Mouse (Mus musculus) forebrain, postnatal 0 days (tissue): ENCODE results near the gene Stat1. TPM values are rescaled to one million over a fixed set of nuclear protein-coding genes. Genes with fewer than 3 reads are reported as not detected.

Source experiments
- ATAC-seq: fragments of 200-750 bp; cut with Nextera tagmentation; 2 replicates; pipeline ENCODE4 v1.8.0; 2017; ENCODE audit warnings: mild to moderate bottlenecking, moderate library complexity
- DNase-seq: peaks from one replicate; pipeline ENCODE4 v3.0.0-alpha.2; 2015
- H3K27ac ChIP-seq: fragments of 300-500 bp; sonication (generic); 2 replicates; pipeline ENCODE4 v1.5.1; 2014; ENCODE audit warnings: low read depth, mild to moderate bottlenecking, antibody characterized with exemption, low read length, moderate library complexity, mixed read lengths
- H3K27me3 ChIP-seq: fragments of 300-500 bp; sonication (generic); 2 replicates; pipeline ENCODE4 v1.6.1; 2014; ENCODE audit warnings: mild to moderate bottlenecking, low read length, mixed read lengths; ENCODE audit not compliant: insufficient read depth
- H3K36me3 ChIP-seq: fragments of 300-500 bp; sonication (generic); 2 replicates; pipeline ENCODE4 v1.6.1; 2014; ENCODE audit warnings: mild to moderate bottlenecking, moderate library complexity; ENCODE audit not compliant: insufficient read depth
- H3K4me1 ChIP-seq: fragments of 300-500 bp; sonication (generic); 2 replicates; pipeline ENCODE4 v1.6.1; 2014; ENCODE audit warnings: antibody characterized with exemption; ENCODE audit not compliant: insufficient read depth
- H3K4me2 ChIP-seq: fragments of 300-500 bp; sonication (generic); 2 replicates; pipeline ENCODE4 v1.6.1; 2014; ENCODE audit warnings: low read depth, mild to moderate bottlenecking, moderate library complexity
- H3K4me3 ChIP-seq: fragments of 300-500 bp; sonication (generic); 2 replicates; pipeline ENCODE4 v1.5.1; 2014; ENCODE audit warnings: low read depth, low read length, mixed read lengths
- H3K9ac ChIP-seq: fragments of 300-500 bp; sonication (generic); 2 replicates; pipeline ENCODE4 v1.6.1; 2014; ENCODE audit warnings: mild to moderate bottlenecking
- H3K9me3 ChIP-seq: fragments of 300-500 bp; sonication (generic); 2 replicates; pipeline ENCODE4 v1.6.1; 2016; ENCODE audit warnings: low read length
- CTCF ChIP-seq: sonication (generic); IDR thresholded peaks from 2 replicates; pipeline ENCODE4 v1.5.1; 2016; ENCODE audit warnings: antibody characterized with exemption, control low read depth, low read depth
- WGBS: fragments of 180-500 bp; shearing (Covaris S2); extraction: QIAGEN DNeasy Blood & Tissue Kit; methylation state at CpG from one replicate; pipeline ENCODE4 v1.1.7; 2014; 5-methylcytosine and 5-hydroxymethylcytosine counted together
- polyA plus RNA-seq: library from polyadenylated mRNA; unstranded; fragments of >200 nt; fragmentation: Nextera tagmentation; extraction: Ambion mirVana; gene quantifications from 2 replicates; pipeline ENCODE4 v1.2.1, GENCODE M21; 2015
- total RNA-seq: library from RNA; depleted of rRNA; stranded (reverse); fragments of >200 nt; gene quantifications from 2 replicates; pipeline ENCODE4 v1.2.3, GENCODE M21; 2014; rRNA removed

Stat1 gene
- 10.9 and 22.3 TPM in 2 replicates for total RNA-seq
- 9.3 and 12.2 TPM in 2 replicates for polyA plus RNA-seq

GRCm38 (mm10) chr1:52118860-52119591, at the start of gene Stat1:
TSS of gene Stat1 (plus strand) at chr1:52119440.
- H3K4me3 ChIP-seq = peak within 1 kb of the TSS; percentile 63
- H3K9ac ChIP-seq = peak within 1 kb of the TSS; percentile 62
- no peaks in the 10 kb centered on the region for H3K9me3 ChIP-seq
- H3K4me1 ChIP-seq = peaks cover 2% of the 10 kb centered on the region; the same call in 1 of the 2 replicates
- peak; percentile 95 for ATAC-seq
- 0 out of 2 replicates have a peak within 1 kb of the TSS, but pooled peaks have one; percentile 17 for H3K27ac ChIP-seq
- H3K27me3 ChIP-seq = no peaks in the 10 kb centered on the region
- H3K36me3 ChIP-seq = no peaks in the 10 kb centered on the region
- WGBS = 5% methylated on average over 37 of the region's 37 CpGs
- H3K4me2 ChIP-seq = peak within 1 kb of the TSS; percentile 90
- TF ChIP-seq CTCF = peak; percentile 49; the same call in 1 of the 2 replicates
- peak; percentile 92 for DNase-seq

- WGBS = 4% methylated on average over 10 of the region's 10 CpGs
These were observed 39.4 kb upstream of the Stat1 start for GRCm38 (mm10) chr1:52079724-52080367.

DNA sequence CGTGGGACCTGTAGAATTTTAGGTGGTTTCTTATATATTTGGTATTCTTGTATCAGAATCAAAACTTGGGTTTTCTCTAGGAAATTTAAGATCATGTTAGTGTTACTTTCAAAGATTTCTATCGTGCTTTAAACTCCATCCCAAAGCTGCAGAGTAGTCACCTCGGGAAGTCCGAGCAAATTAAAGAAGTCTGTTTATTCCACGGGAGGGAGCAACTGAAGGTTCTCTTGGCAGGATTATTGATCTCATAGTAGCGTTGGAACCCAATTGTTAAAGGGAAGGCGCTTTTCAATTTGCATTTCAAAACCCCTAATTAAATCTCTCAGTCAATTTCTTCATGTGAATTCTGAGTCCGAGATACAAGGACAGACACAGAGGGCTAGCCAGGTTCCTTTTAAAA, 38.9 kb upstream of the Stat1 start:
- no peak overlapping the region for H3K27ac ChIP-seq
- no peak overlapping the region for H3K4me2 ChIP-seq
- no peaks in the 10 kb centered on the region for H3K36me3 ChIP-seq

More at GRCm38 (mm10) chr1:52079724-52080367, 39.4 kb upstream of the Stat1 start:
- Histone ChIP-seq H3K27me3 (no peaks in the 10 kb centered on the region), H3K36me3 (no peaks in the 10 kb centered on the region), H3K4me1 (peaks cover 7% of the 10 kb centered on the region; the same call in 1 of the 2 replicates), H3K27ac (no peak overlapping the region), H3K4me2 (no peak overlapping the region), H3K9ac (no peak overlapping the region), H3K9me3 (no peaks in the 10 kb centered on the region), H3K4me3 (no peak overlapping the region)
- ATAC-seq (no peak), DNase-seq (no peak)
- TF ChIP-seq CTCF = no peak

DNA sequence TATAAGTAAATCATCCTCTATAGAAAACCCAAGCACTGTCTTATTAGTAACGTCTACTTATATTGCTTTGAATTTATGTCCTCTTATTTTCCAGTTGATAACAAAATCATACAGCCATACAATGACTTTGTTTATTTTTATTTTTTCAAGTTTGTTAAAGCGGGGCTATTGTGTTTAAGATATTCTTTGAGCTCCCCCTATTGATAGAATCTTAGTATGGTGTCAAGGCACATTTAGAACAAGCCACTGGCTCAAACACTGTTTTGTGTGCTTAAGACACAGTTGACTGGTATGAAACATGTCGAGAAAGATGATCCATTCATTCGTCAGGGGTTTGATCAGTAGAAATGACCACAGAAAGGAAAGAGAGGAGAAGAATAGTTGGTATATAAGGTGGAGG, 33.0 kb upstream of the Stat1 start:
- no peaks in the 10 kb centered on the region for H3K4me1 ChIP-seq
- 33% methylated on average over 4 of the region's 4 CpGs for WGBS
- H3K27ac ChIP-seq = no peak overlapping the region
- peak; percentile 63 for TF ChIP-seq CTCF
- H3K4me2 ChIP-seq = no peak overlapping the region
- H3K9me3 ChIP-seq = no peaks in the 10 kb centered on the region
- H3K4me3 ChIP-seq = no peak overlapping the region
- H3K36me3 ChIP-seq = no peaks in the 10 kb centered on the region
- ATAC-seq = no peak
- H3K9ac ChIP-seq = no peak overlapping the region
- H3K27me3 ChIP-seq = no peaks in the 10 kb centered on the region
- peak; percentile 53 for DNase-seq

More for the DNA sequence above, 38.9 kb upstream of the Stat1 start:
- no peaks in the 10 kb centered on the region for H3K9me3 ChIP-seq
- H3K4me3 ChIP-seq = no peak overlapping the region
- TF ChIP-seq CTCF = no peak
- ATAC-seq (no peak), DNase-seq (no peak)
- H3K9ac ChIP-seq = no peak overlapping the region
- 5% methylated on average over 8 of the region's 8 CpGs for WGBS
- H3K4me1 ChIP-seq = peaks cover 7% of the 10 kb centered on the region; the same call in 1 of the 2 replicates
- H3K27me3 ChIP-seq = no peaks in the 10 kb centered on the region

DNA sequence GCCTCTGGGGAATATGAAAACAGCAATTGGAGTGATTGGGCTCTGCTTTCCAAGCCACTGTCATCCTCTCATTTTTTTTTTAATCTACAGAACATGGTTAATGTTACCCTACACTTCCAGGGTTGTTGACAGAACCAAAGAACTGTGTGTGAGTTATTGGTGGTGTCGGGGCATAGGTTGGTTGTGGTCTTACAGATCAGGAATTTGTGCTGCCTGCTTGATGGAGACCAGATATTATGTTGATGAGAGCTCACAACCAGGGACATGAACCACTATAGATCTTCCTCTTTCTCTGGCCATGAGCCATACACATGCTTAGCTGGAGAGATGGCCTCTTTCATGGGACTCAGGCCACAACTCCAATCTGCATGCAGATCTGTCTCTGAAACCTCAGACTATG, 32.1 kb upstream of the Stat1 start:
- Histone ChIP-seq H3K4me3 (no peak overlapping the region), H3K36me3 (no peaks in the 10 kb centered on the region), H3K9ac (no peak overlapping the region), H3K9me3 (no peaks in the 10 kb centered on the region), H3K27ac (no peak overlapping the region), H3K4me2 (no peak overlapping the region), H3K4me1 (no peaks in the 10 kb centered on the region), H3K27me3 (no peaks in the 10 kb centered on the region)
- 86% methylated on average over 1 of the region's 1 CpGs for WGBS
- DNase-seq (no peak), ATAC-seq (no peak)
- no peak for TF ChIP-seq CTCF

DNA sequence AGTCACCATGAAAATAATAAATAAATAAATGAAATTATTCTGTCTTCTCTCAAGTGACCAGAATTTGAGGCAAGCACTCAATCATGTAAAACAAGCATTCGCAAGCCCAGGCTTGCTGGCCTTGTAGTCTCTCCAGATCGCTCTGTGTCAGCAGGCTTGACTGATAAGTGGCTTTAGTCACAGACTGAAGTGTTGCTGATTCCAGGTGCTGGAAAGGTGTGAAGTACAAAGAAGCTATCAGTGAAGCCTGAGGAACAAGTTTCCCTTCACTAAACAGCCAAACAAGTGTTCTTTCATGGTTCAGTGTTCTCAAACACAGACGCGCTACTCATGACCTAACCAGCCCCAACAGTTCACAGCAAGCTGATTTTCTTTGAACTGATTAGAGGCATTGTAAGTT, 30.6 kb upstream of the Stat1 start:
- H3K27me3 ChIP-seq = no peaks in the 10 kb centered on the region
- H3K4me1 ChIP-seq = no peaks in the 10 kb centered on the region
- no peak overlapping the region for H3K4me2 ChIP-seq
- WGBS = 71% methylated on average over 4 of the region's 4 CpGs
- H3K9me3 ChIP-seq = no peaks in the 10 kb centered on the region
- H3K4me3 ChIP-seq = no peak overlapping the region
- no peak overlapping the region for H3K9ac ChIP-seq
- ATAC-seq (no peak), DNase-seq (no peak)
- no peaks in the 10 kb centered on the region for H3K36me3 ChIP-seq
- TF ChIP-seq CTCF = no peak
- no peak overlapping the region for H3K27ac ChIP-seq

DNA sequence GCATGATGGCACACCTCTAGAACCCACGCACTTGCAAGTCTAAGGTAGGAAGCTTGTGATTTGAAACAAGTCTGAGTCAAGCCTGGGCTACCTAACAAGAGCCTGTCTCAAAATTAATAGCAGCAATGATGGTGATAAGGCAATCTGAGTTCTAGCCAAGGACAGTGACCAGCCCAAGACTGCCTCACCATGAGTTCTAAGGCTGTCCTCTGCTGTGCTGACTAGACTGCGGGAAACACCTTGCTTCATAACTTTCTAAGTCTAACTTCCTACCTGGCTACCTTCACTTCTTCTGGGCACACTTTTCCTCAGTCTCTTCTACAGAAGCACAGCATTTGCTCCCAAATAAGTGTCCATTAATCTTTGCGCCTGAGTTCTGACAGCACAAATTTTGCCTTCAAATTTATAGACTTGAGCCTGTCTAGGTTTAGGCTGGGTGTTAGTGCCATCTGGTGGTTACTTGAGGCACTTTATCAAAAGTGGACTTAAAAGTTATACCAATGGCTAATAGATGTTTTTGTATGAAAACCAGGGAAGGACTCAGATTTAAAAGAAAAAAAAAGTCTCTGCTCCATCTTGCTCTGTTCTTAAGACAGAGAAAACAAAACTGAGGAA, 20.5 kb upstream of the Stat1 start:
- 74% methylated on average over 3 of the region's 3 CpGs for WGBS
- 0 out of 2 replicates have a peak, but pooled peaks have one; percentile 36 for ATAC-seq

More for the DNA sequence above, 20.5 kb upstream of the Stat1 start:
- H3K27me3 ChIP-seq = no peaks in the 10 kb centered on the region
- no peaks in the 10 kb centered on the region for H3K36me3 ChIP-seq
- H3K9me3 ChIP-seq = no peaks in the 10 kb centered on the region
- H3K9ac ChIP-seq = no peak overlapping the region
- H3K4me1 ChIP-seq = no peaks in the 10 kb centered on the region
- no peak overlapping the region for H3K4me3 ChIP-seq
- no peak overlapping the region for H3K4me2 ChIP-seq
- peak; percentile 82 for DNase-seq
- peak; percentile 83 for TF ChIP-seq CTCF
- no peak overlapping the region for H3K27ac ChIP-seq
